Mouse (Mus musculus) bone marrow macrophage, adult 2 months (primary cell): ENCODE results near the gene Gpatch8.

Source experiments
- CTCF ChIP-seq: IDR thresholded peaks from 2 replicates; pipeline ENCODE4 v1.5.1; 2012; ENCODE audit warnings: low read depth, mild to moderate bottlenecking, low read length, moderate library complexity
- POLR2A ChIP-seq: IDR thresholded peaks from 2 replicates; pipeline ENCODE4 v1.6.1; 2012; ENCODE audit warnings: mild to moderate bottlenecking, low read depth, low read length, borderline replicate concordance

DNA sequence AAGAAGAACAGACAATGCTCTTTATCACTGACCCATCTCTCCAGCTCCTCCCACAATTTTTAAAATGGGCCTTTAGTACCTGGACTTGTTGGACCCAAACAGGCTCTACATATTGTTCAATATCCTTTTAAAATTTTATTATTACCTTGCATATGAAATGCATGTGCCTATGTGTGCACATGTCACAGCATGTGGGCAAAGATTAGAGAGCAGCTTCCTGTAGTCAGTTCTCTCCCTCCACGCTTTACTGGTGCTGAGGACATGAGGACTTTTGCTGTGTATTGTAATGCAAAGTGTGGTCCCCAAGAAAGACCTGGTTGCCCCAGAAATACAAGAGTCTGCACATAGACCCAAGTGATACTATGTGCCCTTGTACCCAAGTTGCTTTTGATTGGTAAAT lies 18.8 kb upstream of the Gpatch8 start:
- TF ChIP-seq POLR2A (no peak), CTCF (no peak)
